Mouse (Mus musculus) hematopoietic stem cell, adult 5-6 weeks (primary cell): ENCODE data around the gene Vamp5. TPM values are rescaled to one million over a fixed set of nuclear protein-coding genes. Genes with fewer than 3 reads are reported as not detected.

ENCODE experiments used
- ATAC-seq, 2 experiments: fragments of 125-278 bp in 1 of 2; replicated peaks in 1 of 2; 2 replicates each; pipeline ENCODE4 v1.8.0; 2016 to 2017; ENCODE audit warnings: inconsistent platforms in 2 of 2, mild to moderate bottlenecking in 2 of 2, moderate number of reproducible peaks in 2 of 2, low read depth in 1 of 2, moderate TSS enrichment in 1 of 2; ENCODE audit not compliant: low FRiP score in 2 of 2, poor library complexity in 2 of 2, severe bottlenecking in 2 of 2, insufficient read depth in 1 of 2, low TSS enrichment in 1 of 2
- total RNA-seq: library from RNA; stranded (forward); fragments of 172-1452, 232-1000 nt; gene quantifications from 2 replicates; pipeline ENCODE4 v1.2.3, GENCODE M21; 2017

Gene Vamp5
- total RNA-seq, 1 experiment from 2014 or later, result 57.2 TPM

GRCm38 (mm10) chr6:72329019-72329418 lies 51.2 kb downstream of the Vamp5 start:
- peak in 1 of 2 experiments; percentile 16; a peak in 1 of 4 replicates for ATAC-seq

- ATAC-seq, result peak; percentile 49 to 59
Observed at GRCm38 (mm10) chr6:72326274-72326673, 54.0 kb downstream of the Vamp5 start.

GRCm38 (mm10) chr6:72323786-72324508 lies 56.3 kb downstream of the Vamp5 start:
- ATAC-seq, result no peak

GRCm38 (mm10) chr6:72322936-72323335 lies 57.3 kb downstream of the Vamp5 start:
- ATAC-seq, result no peak

GRCm38 (mm10) chr6:72319019-72319418 lies 61.2 kb downstream of the Vamp5 start:
- peak; percentile 47 to 62; a peak in 3 of 4 replicates for ATAC-seq

Other genes with a start within 250 kb of the Vamp5 start
- not detected in 2 replicates for gene Atoh8, start 144.9 kb downstream of the Vamp5 start, total RNA-seq
- gene Sftpb, start 75.9 kb downstream of the Vamp5 start, total RNA-seq, result not detected in 2 replicates
- 66.7 and 82.2 TPM in 2 replicates for gene Usp39, start 35.3 kb downstream of the Vamp5 start, total RNA-seq
- 23.4 and 24.6 TPM in 2 replicates for gene 0610030E20Rik, start 33.2 kb downstream of the Vamp5 start, total RNA-seq
- gene Tmem150a, start 25.0 kb downstream of the Vamp5 start, total RNA-seq, result 1.1 and 1.2 TPM in 2 replicates
- gene Rnf181, start 13.5 kb downstream of the Vamp5 start, total RNA-seq, result 55.9 and 56.8 TPM in 2 replicates
- 270 and 419 TPM in 2 replicates for gene Vamp8, start 10.2 kb upstream of the Vamp5 start, total RNA-seq
- 9.4 and 9.8 TPM in 2 replicates for gene Ggcx, start 33.8 kb upstream of the Vamp5 start, total RNA-seq
- gene Mat2a, start 59.1 kb upstream of the Vamp5 start, total RNA-seq, result 168 and 256 TPM in 2 replicates
- not detected in 2 replicates for gene Sh2d6, start 141.2 kb upstream of the Vamp5 start, total RNA-seq
- 61.1 and 113 TPM in 2 replicates for gene Capg, start 163.9 kb upstream of the Vamp5 start, total RNA-seq
- 7.6 and 9.8 TPM in 2 replicates for gene Elmod3, start 217.9 kb upstream of the Vamp5 start, total RNA-seq
- gene Retsat, start 218.0 kb upstream of the Vamp5 start, total RNA-seq, result 12.4 and 17.1 TPM in 2 replicates
- gene Tgoln1, start 236.5 kb upstream of the Vamp5 start, total RNA-seq, result 93.9 and 95.8 TPM in 2 replicates